Mouse (Mus musculus) erythroblast, embryonic 14.5 days (primary cell): ENCODE data around the gene Fat3.

Experiments
- GATA1 ChIP-seq: IDR thresholded peaks from 2 replicates; pipeline ENCODE4 v1.6.1; 2012; ENCODE audit warnings: low read length, inconsistent platforms, mixed read lengths
- TAL1 ChIP-seq: IDR thresholded peaks from 3 replicates; pipeline ENCODE4 v1.6.1; 2012; ENCODE audit warnings: low read length, inconsistent platforms, mixed read lengths

DNA sequence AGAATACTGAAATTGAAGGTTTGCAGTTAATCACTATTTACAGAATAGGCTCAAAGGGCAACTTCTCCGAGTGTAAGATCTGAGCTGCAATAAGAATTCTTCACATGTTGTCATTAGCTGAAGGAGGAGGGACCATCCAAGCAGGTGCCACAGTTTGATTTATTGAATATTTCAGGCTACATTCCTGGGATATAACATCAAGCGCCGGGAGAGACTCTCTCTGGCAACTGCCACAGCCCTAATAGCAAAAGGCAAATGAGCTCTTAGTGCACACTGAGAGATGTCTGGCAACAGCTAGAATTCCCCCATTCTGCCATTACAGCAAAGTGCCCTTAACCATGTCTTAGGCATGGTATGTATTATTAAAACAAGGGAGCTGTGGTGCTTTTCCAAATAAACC, 61.1 kb downstream of the Fat3 start:
- TF ChIP-seq GATA1 (no peak), TAL1 (no peak)
